Mouse (Mus musculus) forebrain, embryonic 13.5 days (tissue): ENCODE measurements at regions not wholly inside any gene's neighbourhood (a gene's known extent, or its start where the extent isn't known, plus 50 kb on each side); places are given as distances from the start of the nearest gene placed in this dataset.

ENCODE experiments used
- ATAC-seq: fragments of 200-750 bp; cut with Nextera tagmentation; 2 replicates; pipeline ENCODE4 v1.8.0; 2017
- H3K27ac ChIP-seq: fragments of 300-500 bp; sonication (generic); 2 replicates; pipeline ENCODE4 v1.5.1; 2015; ENCODE audit warnings: inconsistent platforms, mild to moderate bottlenecking, moderate library complexity
- H3K27me3 ChIP-seq: fragments of 300-500 bp; sonication (generic); 2 replicates; pipeline ENCODE4 v1.6.1; 2015; ENCODE audit warnings: mild to moderate bottlenecking, inconsistent platforms
- H3K36me3 ChIP-seq: fragments of 300-500 bp; sonication (generic); 2 replicates; pipeline ENCODE4 v1.6.1; 2015; ENCODE audit warnings: mild to moderate bottlenecking, inconsistent platforms; ENCODE audit not compliant: poor library complexity, severe bottlenecking
- H3K4me1 ChIP-seq: fragments of 300-500 bp; sonication (generic); 2 replicates; pipeline ENCODE4 v1.6.1; 2015; ENCODE audit warnings: inconsistent platforms
- H3K4me2 ChIP-seq: fragments of 300-500 bp; sonication (generic); 2 replicates; pipeline ENCODE4 v1.6.1; 2015; ENCODE audit warnings: inconsistent platforms, mild to moderate bottlenecking, moderate library complexity
- H3K4me3 ChIP-seq: fragments of 300-500 bp; sonication (generic); 2 replicates; pipeline ENCODE4 v1.5.1; 2015; ENCODE audit warnings: mild to moderate bottlenecking, inconsistent platforms
- H3K9ac ChIP-seq: fragments of 300-500 bp; sonication (generic); 2 replicates; pipeline ENCODE4 v1.6.1; 2015; ENCODE audit warnings: mild to moderate bottlenecking, inconsistent platforms
- H3K9me3 ChIP-seq: fragments of 300-500 bp; sonication (generic); replicated peaks from 2 replicates; pipeline ENCODE4 v1.6.1; 2016; ENCODE audit warnings: inconsistent platforms
- WGBS: fragments of 180-500 bp; shearing (Covaris S2); methylation state at CpG from one replicate; pipeline ENCODE4 v1.1.7; 2015; 5-methylcytosine and 5-hydroxymethylcytosine counted together

DNA sequence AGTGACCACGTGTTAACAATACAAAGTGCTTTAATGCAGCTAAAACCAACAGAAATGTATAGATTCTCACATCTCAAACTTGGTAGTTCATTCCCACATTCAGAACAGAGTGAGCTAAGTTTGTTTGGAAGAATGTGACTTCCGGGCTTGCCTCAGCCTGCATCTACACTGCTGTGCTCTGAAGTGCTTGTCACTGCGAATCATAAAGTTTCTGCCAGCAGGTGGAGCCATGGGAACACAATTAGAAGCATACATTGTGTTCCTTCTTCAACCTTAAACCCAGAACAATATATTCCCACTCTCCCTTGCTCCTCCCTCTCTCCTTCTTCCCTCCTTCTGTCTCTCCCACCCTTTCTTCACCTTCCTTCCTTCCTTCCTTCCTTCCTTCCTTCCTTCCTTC is 128.5 kb upstream of the P3h2 start:
- Histone ChIP-seq H3K36me3 (no peaks in the 10 kb centered on the region), H3K4me2 (no peak overlapping the region), H3K27ac (no peak overlapping the region), H3K9ac (no peak overlapping the region), H3K4me1 (no peaks in the 10 kb centered on the region), H3K27me3 (no peaks in the 10 kb centered on the region), H3K4me3 (no peak overlapping the region), H3K9me3 (no peaks in the 10 kb centered on the region)
- 10% methylated on average over 3 of the region's 3 CpGs for WGBS
- ATAC-seq: peak; percentile 98

GRCm38 (mm10) chr16:26231110-26231509 is 125.5 kb upstream of the P3h2 start:
- no peak for ATAC-seq
- WGBS: 93% methylated on average over 1 of the region's 1 CpGs

DNA sequence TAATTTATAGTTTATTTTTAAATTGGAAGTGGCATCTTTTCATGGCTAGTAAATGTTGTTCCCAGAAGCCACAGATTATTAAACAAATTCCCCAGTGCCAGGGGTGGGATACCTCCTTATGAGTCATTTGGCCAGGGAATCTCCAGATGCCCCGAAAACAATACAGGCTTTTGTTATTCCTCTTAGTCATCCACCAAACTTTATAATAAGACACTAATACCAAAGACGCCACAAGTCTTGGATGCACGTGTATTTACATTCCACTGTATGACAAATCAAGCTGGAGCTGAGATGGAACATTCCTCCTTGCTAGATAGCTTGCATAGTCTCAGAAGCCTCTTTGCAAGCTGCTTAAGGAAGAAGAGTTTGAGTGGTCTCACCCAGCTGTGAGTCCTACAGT is 105.8 kb upstream of the P3h2 start:
- 86% methylated on average over 3 of the region's 3 CpGs for WGBS
- Histone ChIP-seq H3K4me2 (no peak overlapping the region), H3K27ac (no peak overlapping the region), H3K36me3 (no peaks in the 10 kb centered on the region), H3K9ac (no peak overlapping the region), H3K4me3 (no peak overlapping the region), H3K4me1 (no peaks in the 10 kb centered on the region), H3K27me3 (no peaks in the 10 kb centered on the region), H3K9me3 (no peaks in the 10 kb centered on the region)
- ATAC-seq: no peak

More at GRCm38 (mm10) chr16:26231110-26231509, 125.5 kb upstream of the P3h2 start:
- H3K4me1 ChIP-seq: no peaks in the 10 kb centered on the region
- H3K27ac ChIP-seq: no peak overlapping the region
- H3K4me2 ChIP-seq: no peak overlapping the region
- H3K9ac ChIP-seq: no peak overlapping the region
- H3K4me3 ChIP-seq: no peak overlapping the region
- H3K27me3 ChIP-seq: no peaks in the 10 kb centered on the region
- H3K9me3 ChIP-seq: no peaks in the 10 kb centered on the region
- H3K36me3 ChIP-seq: no peaks in the 10 kb centered on the region

- no peak for ATAC-seq
- no peak overlapping the region for H3K27ac ChIP-seq
- H3K4me3 ChIP-seq: no peak overlapping the region
These were observed 93.5 kb upstream of the P3h2 start for GRCm38 (mm10) chr16:26199125-26199524.

DNA sequence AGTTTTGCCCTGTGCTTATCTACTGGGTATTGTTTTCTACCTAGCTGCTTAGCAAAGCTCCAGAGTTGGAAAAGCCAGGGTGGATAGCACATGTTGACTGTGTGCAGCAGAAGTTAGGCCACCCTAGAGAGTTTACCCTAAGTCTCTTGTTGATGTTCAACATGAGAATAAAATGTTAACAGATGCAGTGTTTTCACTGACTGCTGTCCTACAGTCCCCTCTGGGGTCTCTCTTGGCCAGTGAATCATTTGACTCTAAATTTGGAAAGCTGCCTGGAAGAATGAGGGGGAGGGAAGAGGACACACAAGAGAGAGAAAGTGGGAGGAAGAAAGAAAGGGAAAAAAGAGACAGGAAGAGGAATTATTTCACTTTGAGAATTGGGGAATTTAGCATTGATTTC is 90.8 kb upstream of the P3h2 start:
- Histone ChIP-seq H3K9me3 (no peaks in the 10 kb centered on the region), H3K27ac (no peak overlapping the region), H3K4me2 (no peak overlapping the region), H3K36me3 (no peaks in the 10 kb centered on the region), H3K4me3 (no peak overlapping the region), H3K9ac (no peak overlapping the region), H3K4me1 (no peaks in the 10 kb centered on the region), H3K27me3 (no peaks in the 10 kb centered on the region)
- no peak for ATAC-seq

More at GRCm38 (mm10) chr16:26199125-26199524, 93.5 kb upstream of the P3h2 start:
- Histone ChIP-seq H3K4me2 (no peak overlapping the region), H3K27me3 (no peaks in the 10 kb centered on the region), H3K4me1 (no peaks in the 10 kb centered on the region), H3K9me3 (no peaks in the 10 kb centered on the region), H3K36me3 (no peaks in the 10 kb centered on the region), H3K9ac (no peak overlapping the region)
- 20% methylated on average over 4 of the region's 4 CpGs for WGBS

GRCm38 (mm10) chr16:26185288-26186281 is 80.0 kb upstream of the P3h2 start:
- H3K27me3 ChIP-seq: no peaks in the 10 kb centered on the region
- no peak overlapping the region for H3K9ac ChIP-seq
- H3K27ac ChIP-seq: no peak overlapping the region
- H3K36me3 ChIP-seq: no peaks in the 10 kb centered on the region
- ATAC-seq: no peak
- no peak overlapping the region for H3K4me3 ChIP-seq
- WGBS: 61% methylated on average over 8 of the region's 8 CpGs
- H3K4me1 ChIP-seq: peaks cover 7% of the 10 kb centered on the region
- no peak overlapping the region for H3K4me2 ChIP-seq
- no peaks in the 10 kb centered on the region for H3K9me3 ChIP-seq

GRCm38 (mm10) chr16:26184647-26185262 is 79.2 kb upstream of the P3h2 start:
- Histone ChIP-seq H3K27ac (no peak overlapping the region), H3K36me3 (no peaks in the 10 kb centered on the region), H3K4me1 (peaks cover 7% of the 10 kb centered on the region), H3K9me3 (no peaks in the 10 kb centered on the region), H3K9ac (no peak overlapping the region), H3K4me2 (no peak overlapping the region), H3K4me3 (no peak overlapping the region), H3K27me3 (no peaks in the 10 kb centered on the region)
- 49% methylated on average over 6 of the region's 6 CpGs for WGBS
- ATAC-seq: no peak

GRCm38 (mm10) chr16:26183530-26183929 is 77.9 kb upstream of the P3h2 start:
- Histone ChIP-seq H3K4me1 (peaks cover 7% of the 10 kb centered on the region), H3K27me3 (no peaks in the 10 kb centered on the region), H3K36me3 (no peaks in the 10 kb centered on the region), H3K4me3 (no peak overlapping the region), H3K4me2 (no peak overlapping the region), H3K9me3 (no peaks in the 10 kb centered on the region), H3K9ac (no peak overlapping the region), H3K27ac (no peak overlapping the region)
- ATAC-seq: no peak

GRCm38 (mm10) chr16:26181716-26182115 is 76.1 kb upstream of the P3h2 start:
- Histone ChIP-seq H3K27me3 (no peaks in the 10 kb centered on the region), H3K36me3 (no peaks in the 10 kb centered on the region), H3K4me3 (no peak overlapping the region), H3K27ac (no peak overlapping the region), H3K4me2 (no peak overlapping the region), H3K9ac (no peak overlapping the region), H3K9me3 (no peaks in the 10 kb centered on the region), H3K4me1 (peaks cover 7% of the 10 kb centered on the region)
- no peak for ATAC-seq
- 82% methylated on average over 3 of the region's 3 CpGs for WGBS

GRCm38 (mm10) chr16:26171441-26171840 is 65.9 kb upstream of the P3h2 start:
- Histone ChIP-seq H3K36me3 (no peaks in the 10 kb centered on the region), H3K4me2 (no peak overlapping the region), H3K9me3 (no peaks in the 10 kb centered on the region), H3K4me1 (no peaks in the 10 kb centered on the region), H3K9ac (no peak overlapping the region), H3K4me3 (no peak overlapping the region), H3K27me3 (no peaks in the 10 kb centered on the region), H3K27ac (no peak overlapping the region)
- WGBS: 10% methylated on average over 3 of the region's 3 CpGs
- ATAC-seq: peak; percentile 68; the same call in 1 of the 2 replicates

GRCm38 (mm10) chr16:26169382-26169781 is 63.8 kb upstream of the P3h2 start:
- no peak overlapping the region for H3K4me2 ChIP-seq
- H3K9ac ChIP-seq: no peak overlapping the region
- H3K36me3 ChIP-seq: no peaks in the 10 kb centered on the region
- H3K27ac ChIP-seq: no peak overlapping the region
- no peak overlapping the region for H3K4me3 ChIP-seq
- WGBS: 100% methylated on average over 1 of the region's 1 CpGs
- no peak for ATAC-seq
- no peaks in the 10 kb centered on the region for H3K9me3 ChIP-seq
- no peaks in the 10 kb centered on the region for H3K27me3 ChIP-seq
- no peaks in the 10 kb centered on the region for H3K4me1 ChIP-seq

DNA sequence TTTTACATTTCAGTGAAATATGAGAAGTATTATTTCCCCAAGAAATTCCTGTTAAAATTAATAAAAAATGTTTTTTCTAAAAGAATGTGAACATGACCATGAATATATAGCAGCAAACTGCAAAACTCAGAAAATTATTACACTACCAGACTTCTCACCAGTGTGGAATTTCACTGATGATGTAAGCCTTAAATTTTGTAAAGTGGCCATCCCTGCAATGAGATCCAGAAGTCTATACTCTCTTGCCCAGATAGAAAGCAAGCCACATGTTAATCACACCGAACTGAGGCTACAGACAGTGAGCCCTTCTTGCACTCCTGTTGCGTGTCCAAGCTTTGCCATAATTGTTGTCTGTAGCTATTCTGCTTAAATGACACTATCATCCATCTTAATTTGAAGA is 62.6 kb upstream of the P3h2 start:
- no peak for ATAC-seq
- H3K4me2 ChIP-seq: no peak overlapping the region
- 0 out of 2 replicates have a peak, but pooled peaks cover 4% of the 10 kb centered on the region for H3K4me1 ChIP-seq
- H3K9ac ChIP-seq: no peak overlapping the region
- no peaks in the 10 kb centered on the region for H3K27me3 ChIP-seq
- H3K9me3 ChIP-seq: no peaks in the 10 kb centered on the region
- no peak overlapping the region for H3K27ac ChIP-seq
- no peaks in the 10 kb centered on the region for H3K36me3 ChIP-seq
- WGBS: 97% methylated on average over 2 of the region's 2 CpGs
- H3K4me3 ChIP-seq: no peak overlapping the region
